Mouse (Mus musculus): ENCODE data around the gene Lhpp. TPM values are rescaled to one million over a fixed set of nuclear protein-coding genes. Genes with fewer than 3 reads are reported as not detected.
A peak's percentile ranks its signal among the peaks of the same experiment; 100 is the strongest.

The Lhpp gene
- polyA plus RNA-seq, 1 experiment from 2014 or later: 15.9 TPM

- Histone ChIP-seq H3K4me2 (ENCODE audit: low read depth, low read length) (no peak overlapping the region), H3K27me3 (ENCODE audit: control insufficient read depth, insufficient read depth, low read depth, low read length) (no peaks in the 10 kb centered on the region), H3K9me3 (ENCODE audit: control insufficient read depth, low read length) (no peaks in the 10 kb centered on the region), H3K27ac (ENCODE audit: low read length) (no peak overlapping the region), H3K4me3 (ENCODE audit: low read length) (no peak overlapping the region), H3K4me1 (replicated peaks; ENCODE audit: control insufficient read depth, insufficient read depth, low read length) (no peaks in the 10 kb centered on the region), H3K36me3 (ENCODE audit: control insufficient read depth, insufficient read depth, low read length) (no peaks in the 10 kb centered on the region), H3K9ac (ENCODE audit: low read length) (no peak overlapping the region)
- ATAC-seq (ENCODE audit: low read depth): no peak
- WGBS: 73% methylated on average over 3 of the region's 3 CpGs
Observed at GRCm38 (mm10) chr7:132627448-132627847, 17.0 kb downstream of the Lhpp start.

GRCm38 (mm10) chr7:132631313-132631712 is 20.9 kb downstream of the Lhpp start:
- Histone ChIP-seq H3K27me3 (ENCODE audit: control insufficient read depth, insufficient read depth, low read depth, low read length) (no peaks in the 10 kb centered on the region), H3K4me2 (ENCODE audit: low read depth, low read length) (no peak overlapping the region), H3K36me3 (ENCODE audit: control insufficient read depth, insufficient read depth, low read length) (no peaks in the 10 kb centered on the region), H3K9me3 (ENCODE audit: control insufficient read depth, low read length) (no peaks in the 10 kb centered on the region), H3K4me3 (ENCODE audit: low read length) (no peak overlapping the region), H3K4me1 (replicated peaks; ENCODE audit: control insufficient read depth, insufficient read depth, low read length) (no peaks in the 10 kb centered on the region), H3K9ac (ENCODE audit: low read length) (no peak overlapping the region), H3K27ac (ENCODE audit: low read length) (no peak overlapping the region)
- ATAC-seq (ENCODE audit: low read depth): no peak
- 82% methylated on average over 11 of the region's 11 CpGs for WGBS

GRCm38 (mm10) chr7:132637292-132637691 is 26.9 kb downstream of the Lhpp start:
- 20% methylated on average over 12 of the region's 12 CpGs for WGBS
- no peak overlapping the region for H3K4me2 ChIP-seq (ENCODE audit: low read depth, low read length)
- H3K36me3 ChIP-seq (ENCODE audit: control insufficient read depth, insufficient read depth, low read length): no peaks in the 10 kb centered on the region
- no peaks in the 10 kb centered on the region for H3K9me3 ChIP-seq (ENCODE audit: control insufficient read depth, low read length)
- H3K27ac ChIP-seq (ENCODE audit: low read length): no peak overlapping the region
- no peak overlapping the region for H3K9ac ChIP-seq (ENCODE audit: low read length)
- H3K27me3 ChIP-seq (ENCODE audit: control insufficient read depth, insufficient read depth, low read depth, low read length): no peaks in the 10 kb centered on the region
- peak; percentile 26; the same call in 1 of the 2 replicates for ATAC-seq (ENCODE audit: low read depth)
- no peak overlapping the region for H3K4me3 ChIP-seq (ENCODE audit: low read length)
- peaks cover 12% of the 10 kb centered on the region for H3K4me1 ChIP-seq (replicated peaks; ENCODE audit: control insufficient read depth, insufficient read depth, low read length)

- H3K4me3 ChIP-seq (ENCODE audit: low read length): no peak overlapping the region
- ATAC-seq (ENCODE audit: low read depth): peak; percentile 71
- WGBS: 55% methylated on average over 12 of the region's 12 CpGs
- H3K27me3 ChIP-seq (ENCODE audit: control insufficient read depth, insufficient read depth, low read depth, low read length): no peaks in the 10 kb centered on the region
- H3K4me2 ChIP-seq (ENCODE audit: low read depth, low read length): no peak overlapping the region
- H3K9ac ChIP-seq (ENCODE audit: low read length): no peak overlapping the region
- no peaks in the 10 kb centered on the region for H3K36me3 ChIP-seq (ENCODE audit: control insufficient read depth, insufficient read depth, low read length)
- H3K9me3 ChIP-seq (ENCODE audit: control insufficient read depth, low read length): no peaks in the 10 kb centered on the region
- H3K27ac ChIP-seq (ENCODE audit: low read length): no peak overlapping the region
- H3K4me1 ChIP-seq (replicated peaks; ENCODE audit: control insufficient read depth, insufficient read depth, low read length): peaks cover 12% of the 10 kb centered on the region
Observed at GRCm38 (mm10) chr7:132638446-132639087, 28.1 kb downstream of the Lhpp start.

- Histone ChIP-seq H3K9me3 (ENCODE audit: control insufficient read depth, low read length) (no peaks in the 10 kb centered on the region), H3K27me3 (ENCODE audit: control insufficient read depth, insufficient read depth, low read depth, low read length) (no peaks in the 10 kb centered on the region), H3K27ac (ENCODE audit: low read length) (no peak overlapping the region), H3K4me2 (ENCODE audit: low read depth, low read length) (no peak overlapping the region), H3K4me1 (replicated peaks; ENCODE audit: control insufficient read depth, insufficient read depth, low read length) (peaks cover 12% of the 10 kb centered on the region), H3K4me3 (ENCODE audit: low read length) (no peak overlapping the region), H3K36me3 (ENCODE audit: control insufficient read depth, insufficient read depth, low read length) (no peaks in the 10 kb centered on the region), H3K9ac (ENCODE audit: low read length) (no peak overlapping the region)
- ATAC-seq (ENCODE audit: low read depth): no peak
- 26% methylated on average over 9 of the region's 9 CpGs for WGBS
Observed at GRCm38 (mm10) chr7:132640946-132641345, 30.5 kb downstream of the Lhpp start.

- WGBS: 74% methylated on average over 1 of the region's 1 CpGs
- no peak for ATAC-seq (ENCODE audit: low read depth)
- Histone ChIP-seq H3K9ac (ENCODE audit: low read length) (no peak overlapping the region), H3K27ac (ENCODE audit: low read length) (no peak overlapping the region), H3K4me1 (replicated peaks; ENCODE audit: control insufficient read depth, insufficient read depth, low read length) (peaks cover 12% of the 10 kb centered on the region), H3K36me3 (ENCODE audit: control insufficient read depth, insufficient read depth, low read length) (no peaks in the 10 kb centered on the region), H3K4me2 (ENCODE audit: low read depth, low read length) (no peak overlapping the region), H3K27me3 (ENCODE audit: control insufficient read depth, insufficient read depth, low read depth, low read length) (no peaks in the 10 kb centered on the region), H3K9me3 (ENCODE audit: control insufficient read depth, low read length) (no peaks in the 10 kb centered on the region), H3K4me3 (ENCODE audit: low read length) (no peak overlapping the region)
Observed at GRCm38 (mm10) chr7:132641606-132642005, 31.2 kb downstream of the Lhpp start.

GRCm38 (mm10) chr7:132644605-132645279 is 34.3 kb downstream of the Lhpp start:
- H3K4me1 ChIP-seq (replicated peaks; ENCODE audit: control insufficient read depth, insufficient read depth, low read length): no peaks in the 10 kb centered on the region
- H3K4me3 ChIP-seq (ENCODE audit: low read length): no peak overlapping the region
- 77% methylated on average over 11 of the region's 11 CpGs for WGBS
- no peak for ATAC-seq (ENCODE audit: low read depth)
- no peak overlapping the region for H3K9ac ChIP-seq (ENCODE audit: low read length)
- H3K4me2 ChIP-seq (ENCODE audit: low read depth, low read length): no peak overlapping the region
- H3K27me3 ChIP-seq (ENCODE audit: control insufficient read depth, insufficient read depth, low read depth, low read length): no peaks in the 10 kb centered on the region
- no peaks in the 10 kb centered on the region for H3K9me3 ChIP-seq (ENCODE audit: control insufficient read depth, low read length)
- no peak overlapping the region for H3K27ac ChIP-seq (ENCODE audit: low read length)
- H3K36me3 ChIP-seq (ENCODE audit: control insufficient read depth, insufficient read depth, low read length): no peaks in the 10 kb centered on the region

- WGBS: 100% methylated on average over 1 of the region's 1 CpGs
- H3K36me3 ChIP-seq (ENCODE audit: control insufficient read depth, insufficient read depth, low read length): no peaks in the 10 kb centered on the region
- no peak for ATAC-seq (ENCODE audit: low read depth)
Observed at GRCm38 (mm10) chr7:132646514-132646913, 36.1 kb downstream of the Lhpp start.

GRCm38 (mm10) chr7:132654412-132654811 is 44.0 kb downstream of the Lhpp start:
- no peaks in the 10 kb centered on the region for H3K27me3 ChIP-seq (ENCODE audit: control insufficient read depth, insufficient read depth, low read depth, low read length)
- ATAC-seq (ENCODE audit: low read depth): no peak
- H3K4me1 ChIP-seq (replicated peaks; ENCODE audit: control insufficient read depth, insufficient read depth, low read length): peaks cover 30% of the 10 kb centered on the region
- H3K4me3 ChIP-seq (ENCODE audit: low read length): no peak overlapping the region
- no peak overlapping the region for H3K27ac ChIP-seq (ENCODE audit: low read length)
- no peak overlapping the region for H3K4me2 ChIP-seq (ENCODE audit: low read depth, low read length)
- WGBS: 85% methylated on average over 3 of the region's 3 CpGs
- H3K36me3 ChIP-seq (ENCODE audit: control insufficient read depth, insufficient read depth, low read length): no peaks in the 10 kb centered on the region
- H3K9ac ChIP-seq (ENCODE audit: low read length): no peak overlapping the region
- no peaks in the 10 kb centered on the region for H3K9me3 ChIP-seq (ENCODE audit: control insufficient read depth, low read length)

More at GRCm38 (mm10) chr7:132646514-132646913, 36.1 kb downstream of the Lhpp start:
- Histone ChIP-seq H3K27me3 (ENCODE audit: control insufficient read depth, insufficient read depth, low read depth, low read length) (no peaks in the 10 kb centered on the region), H3K9ac (ENCODE audit: low read length) (no peak overlapping the region), H3K4me1 (replicated peaks; ENCODE audit: control insufficient read depth, insufficient read depth, low read length) (no peaks in the 10 kb centered on the region), H3K27ac (ENCODE audit: low read length) (no peak overlapping the region), H3K4me2 (ENCODE audit: low read depth, low read length) (no peak overlapping the region), H3K4me3 (ENCODE audit: low read length) (no peak overlapping the region), H3K9me3 (ENCODE audit: control insufficient read depth, low read length) (no peaks in the 10 kb centered on the region)
